Mouse (Mus musculus): ENCODE measurements around the gene Ano8. TPM values are rescaled to one million over a fixed set of nuclear protein-coding genes. Genes with fewer than 3 reads are reported as not detected.
"Not testable (repeated sequence)": the region's sequence is repeated elsewhere in the genome, so short reads cannot be mapped to it uniquely, and the experiment has no call there.

Gene Ano8
- polyA plus RNA-seq, 1 experiment from 2014 or later = 1.6 TPM

GRCm38 (mm10) chr8:71456906-71457305 is 28.9 kb downstream of the Ano8 start:
- 35% methylated on average over 22 of the region's 22 CpGs for WGBS
- Histone ChIP-seq H3K4me1 (peaks cover 3% of the 10 kb centered on the region; the same call in 1 of the 2 replicates), H3K9me3 (no peaks in the 10 kb centered on the region), H3K36me3 (peaks cover 24% of the 10 kb centered on the region), H3K4me3 (no peak overlapping the region), H3K27ac (no peak overlapping the region), H3K9ac (no peak overlapping the region), H3K27me3 (no peaks in the 10 kb centered on the region), H3K4me2 (no peak overlapping the region)
- no peak for ATAC-seq (ENCODE audit: borderline replicate concordance, extremely low read depth, low FRiP score, low TSS enrichment)

- Histone ChIP-seq H3K9me3 (no peaks in the 10 kb centered on the region), H3K9ac (no peak overlapping the region), H3K4me1 (0 out of 2 replicates have a peak, but pooled peaks cover 3% of the 10 kb centered on the region), H3K27me3 (no peaks in the 10 kb centered on the region), H3K36me3 (peaks cover 10% of the 10 kb centered on the region), H3K4me3 (no peak overlapping the region), H3K4me2 (no peak overlapping the region), H3K27ac (no peak overlapping the region)
- ATAC-seq (ENCODE audit: borderline replicate concordance, extremely low read depth, low FRiP score, low TSS enrichment) = no peak
- WGBS = 66% methylated on average over 8 of the region's 8 CpGs
Measured at GRCm38 (mm10) chr8:71454668-71455067, 31.1 kb downstream of the Ano8 start.

- 61% methylated on average over 2 of the region's 2 CpGs for WGBS
- Histone ChIP-seq H3K9me3 (no peaks in the 10 kb centered on the region), H3K36me3 (peaks cover 1% of the 10 kb centered on the region; the same call in 1 of the 2 replicates), H3K4me2 (no peak overlapping the region), H3K27ac (no peak overlapping the region), H3K4me1 (0 out of 2 replicates have a peak, but pooled peaks cover 3% of the 10 kb centered on the region), H3K27me3 (no peaks in the 10 kb centered on the region), H3K4me3 (no peak overlapping the region), H3K9ac (no peak overlapping the region)
- ATAC-seq (ENCODE audit: borderline replicate concordance, extremely low read depth, low FRiP score, low TSS enrichment) = no peak
Measured at GRCm38 (mm10) chr8:71452669-71453068, 33.1 kb downstream of the Ano8 start.

GRCm38 (mm10) chr8:71451777-71452176 is 34.0 kb downstream of the Ano8 start:
- no peak overlapping the region for H3K4me2 ChIP-seq
- no peaks in the 10 kb centered on the region for H3K36me3 ChIP-seq
- no peak for ATAC-seq (ENCODE audit: borderline replicate concordance, extremely low read depth, low FRiP score, low TSS enrichment)
- H3K27ac ChIP-seq = no peak overlapping the region
- H3K9me3 ChIP-seq = no peaks in the 10 kb centered on the region
- no peak overlapping the region for H3K9ac ChIP-seq
- WGBS = 42% methylated on average over 11 of the region's 11 CpGs
- no peaks in the 10 kb centered on the region for H3K4me1 ChIP-seq
- H3K4me3 ChIP-seq = no peak overlapping the region
- H3K27me3 ChIP-seq = no peaks in the 10 kb centered on the region

GRCm38 (mm10) chr8:71451337-71451736 is 34.4 kb downstream of the Ano8 start:
- no peak for ATAC-seq (ENCODE audit: borderline replicate concordance, extremely low read depth, low FRiP score, low TSS enrichment)
- no peak overlapping the region for H3K27ac ChIP-seq
- no peaks in the 10 kb centered on the region for H3K9me3 ChIP-seq
- no peak overlapping the region for H3K4me3 ChIP-seq
- H3K4me2 ChIP-seq = no peak overlapping the region
- 60% methylated on average over 4 of the region's 4 CpGs for whole genome bisulfite sequencing
- H3K9ac ChIP-seq = no peak overlapping the region
- H3K27me3 ChIP-seq = no peaks in the 10 kb centered on the region
- no peaks in the 10 kb centered on the region for H3K36me3 ChIP-seq
- no peaks in the 10 kb centered on the region for H3K4me1 ChIP-seq

GRCm38 (mm10) chr8:71445096-71445495 is 40.7 kb downstream of the Ano8 start:
- Histone ChIP-seq H3K4me2 (no peak overlapping the region), H3K4me3 (no peak overlapping the region), H3K27me3 (peaks cover 19% of the 10 kb centered on the region; the same call in 1 of the 2 replicates), H3K36me3 (no peaks in the 10 kb centered on the region), H3K9me3 (no peaks in the 10 kb centered on the region), H3K4me1 (no peaks in the 10 kb centered on the region), H3K27ac (no peak overlapping the region), H3K9ac (no peak overlapping the region)
- ATAC-seq (ENCODE audit: borderline replicate concordance, extremely low read depth, low FRiP score, low TSS enrichment) = no peak
- WGBS = 71% methylated on average over 7 of the region's 7 CpGs

- no peaks in the 10 kb centered on the region for H3K4me1 ChIP-seq
- H3K9me3 ChIP-seq = no peaks in the 10 kb centered on the region
- ATAC-seq (ENCODE audit: borderline replicate concordance, extremely low read depth, low FRiP score, low TSS enrichment) = no peak
- no peaks in the 10 kb centered on the region for H3K36me3 ChIP-seq
- H3K27ac ChIP-seq = no peak overlapping the region
- H3K27me3 ChIP-seq = peaks cover 19% of the 10 kb centered on the region; the same call in 1 of the 2 replicates
- WGBS = under 1% methylated on average over 7 of the region's 7 CpGs
- no peak overlapping the region for H3K4me2 ChIP-seq
- H3K9ac ChIP-seq = no peak overlapping the region
- H3K4me3 ChIP-seq = no peak overlapping the region
Measured at GRCm38 (mm10) chr8:71441404-71441803, 44.4 kb downstream of the Ano8 start.

- Histone ChIP-seq H3K9me3 (peaks cover 3% of the 10 kb centered on the region; the same call in 1 of the 2 replicates), H3K36me3 (no peaks in the 10 kb centered on the region), H3K9ac (no peak overlapping the region), H3K4me2 (no peak overlapping the region), H3K4me3 (no peak overlapping the region), H3K27me3 (peaks cover 3% of the 10 kb centered on the region; the same call in 1 of the 2 replicates), H3K4me1 (no peaks in the 10 kb centered on the region), H3K27ac (no peak overlapping the region)
- 35% methylated on average over 3 of the region's 3 CpGs for WGBS
- no peak for ATAC-seq (ENCODE audit: borderline replicate concordance, extremely low read depth, low FRiP score, low TSS enrichment)
Measured at GRCm38 (mm10) chr8:71437041-71437440, 48.7 kb downstream of the Ano8 start.

- not testable (repeated sequence) for H3K4me2 ChIP-seq; ATAC-seq (ENCODE audit: borderline replicate concordance, extremely low read depth, low FRiP score, low TSS enrichment); H3K27me3 ChIP-seq; H3K36me3 ChIP-seq; H3K4me1 ChIP-seq; H3K9ac ChIP-seq; H3K9me3 ChIP-seq; H3K4me3 ChIP-seq; H3K27ac ChIP-seq
- 69% methylated on average over 1 of the region's 1 CpGs for WGBS
Measured at GRCm38 (mm10) chr8:71432935-71433334, 52.8 kb downstream of the Ano8 start.

Other genes starting within 250 kb of the Ano8 start
- 18.5 TPM in 2 replicates for gene Myo9b, start 213.2 kb downstream of the Ano8 start, polyA plus RNA-seq (2015; fragmentation: Nextera tagmentation; extraction: Ambion mirVana)
- 57.7 and 68.7 TPM in 2 replicates for gene Haus8, start 213.0 kb downstream of the Ano8 start, polyA plus RNA-seq (2015; fragmentation: Nextera tagmentation; extraction: Ambion mirVana)
- gene Use1, start 119.1 kb downstream of the Ano8 start, polyA plus RNA-seq (2015; fragmentation: Nextera tagmentation; extraction: Ambion mirVana) = 85.0 and 87.0 TPM in 2 replicates
- 7.0 and 7.2 TPM in 2 replicates for gene Ocel1, start 114.7 kb downstream of the Ano8 start, polyA plus RNA-seq (2015; fragmentation: Nextera tagmentation; extraction: Ambion mirVana)
- gene Nr2f6, start 104.0 kb downstream of the Ano8 start, polyA plus RNA-seq (2015; fragmentation: Nextera tagmentation; extraction: Ambion mirVana) = 76.6 and 80.4 TPM in 2 replicates
- gene Ushbp1, start 90.2 kb downstream of the Ano8 start, polyA plus RNA-seq (2015; fragmentation: Nextera tagmentation; extraction: Ambion mirVana) = 28.2 and 30.7 TPM in 2 replicates
- gene Babam1, start 89.1 kb downstream of the Ano8 start, polyA plus RNA-seq (2015; fragmentation: Nextera tagmentation; extraction: Ambion mirVana) = 109 and 112 TPM in 2 replicates
- gene Ankle1, start 80.0 kb downstream of the Ano8 start, polyA plus RNA-seq (2015; fragmentation: Nextera tagmentation; extraction: Ambion mirVana) = 42.6 and 46.7 TPM in 2 replicates
- gene Abhd8, start 22.3 kb downstream of the Ano8 start, polyA plus RNA-seq (2015; fragmentation: Nextera tagmentation; extraction: Ambion mirVana) = 51.3 and 56.0 TPM in 2 replicates
- gene Mrpl34, start 21.0 kb downstream of the Ano8 start, polyA plus RNA-seq (2015; fragmentation: Nextera tagmentation; extraction: Ambion mirVana) = 130 and 147 TPM in 2 replicates
- gene Dda1, start 16.8 kb downstream of the Ano8 start, polyA plus RNA-seq (2015; fragmentation: Nextera tagmentation; extraction: Ambion mirVana) = 104 TPM in 2 replicates
- gene Gtpbp3, start 2.1 kb upstream of the Ano8 start, polyA plus RNA-seq (2015; fragmentation: Nextera tagmentation; extraction: Ambion mirVana) = 16.3 and 19.1 TPM in 2 replicates
- gene Plvap, start 25.8 kb upstream of the Ano8 start, polyA plus RNA-seq (2015; fragmentation: Nextera tagmentation; extraction: Ambion mirVana) = 146 and 147 TPM in 2 replicates
- 0.39 and 0.65 TPM in 2 replicates for gene Ccdc194, start 39.7 kb upstream of the Ano8 start, polyA plus RNA-seq (2015; fragmentation: Nextera tagmentation; extraction: Ambion mirVana)
- 49.7 and 52.0 TPM in 2 replicates for gene Bst2, start 51.5 kb upstream of the Ano8 start, polyA plus RNA-seq (2015; fragmentation: Nextera tagmentation; extraction: Ambion mirVana)
- gene Mvb12a, start 57.0 kb upstream of the Ano8 start, polyA plus RNA-seq (2015; fragmentation: Nextera tagmentation; extraction: Ambion mirVana) = 95.2 and 96.6 TPM in 2 replicates
- 3.3 and 4.6 TPM in 2 replicates for gene Tmem221, start 72.9 kb upstream of the Ano8 start, polyA plus RNA-seq (2015; fragmentation: Nextera tagmentation; extraction: Ambion mirVana)
- gene Nxnl1, start 80.6 kb upstream of the Ano8 start, polyA plus RNA-seq (2015; fragmentation: Nextera tagmentation; extraction: Ambion mirVana) = not detected in 2 replicates
- gene Slc27a1, start 82.9 kb upstream of the Ano8 start, polyA plus RNA-seq (2015; fragmentation: Nextera tagmentation; extraction: Ambion mirVana) = 34.3 and 36.7 TPM in 2 replicates
- gene Pgls, start 106.2 kb upstream of the Ano8 start, polyA plus RNA-seq (2015; fragmentation: Nextera tagmentation; extraction: Ambion mirVana) = 228 and 230 TPM in 2 replicates
- 3.1 and 3.4 TPM in 2 replicates for gene Fam129c, start 111.7 kb upstream of the Ano8 start, polyA plus RNA-seq (2015; fragmentation: Nextera tagmentation; extraction: Ambion mirVana)
- 77.9 and 79.3 TPM in 2 replicates for gene Colgalt1, start 125.0 kb upstream of the Ano8 start, polyA plus RNA-seq (2015; fragmentation: Nextera tagmentation; extraction: Ambion mirVana)
- 0.66 and 0.81 TPM in 2 replicates for gene Unc13a, start 185.8 kb upstream of the Ano8 start, polyA plus RNA-seq (2015; fragmentation: Nextera tagmentation; extraction: Ambion mirVana)
- gene Jak3, start 190.3 kb upstream of the Ano8 start, polyA plus RNA-seq (2015; fragmentation: Nextera tagmentation; extraction: Ambion mirVana) = 9.9 TPM in 2 replicates
- gene Insl3, start 203.3 kb upstream of the Ano8 start, polyA plus RNA-seq (2015; fragmentation: Nextera tagmentation; extraction: Ambion mirVana) = 0.63 and 1.3 TPM in 2 replicates
- 3.3 and 3.6 TPM in 2 replicates for gene B3gnt3, start 215.8 kb upstream of the Ano8 start, polyA plus RNA-seq (2015; fragmentation: Nextera tagmentation; extraction: Ambion mirVana)
- 4.8 and 7.6 TPM in 2 replicates for gene Fcho1, start 239.8 kb upstream of the Ano8 start, polyA plus RNA-seq (2015; fragmentation: Nextera tagmentation; extraction: Ambion mirVana)

All from lung, embryonic 15.5 days (tissue).